Mouse (Mus musculus) adipocyte (in vitro differentiated cells): ENCODE measurements around the gene Slc5a10.

Experiments used
- DNase-seq: peaks from one replicate; pipeline ENCODE4 v3.0.0-alpha.2; 2016; ENCODE audit warnings: low spot score

Gene Slc5a10

DNA sequence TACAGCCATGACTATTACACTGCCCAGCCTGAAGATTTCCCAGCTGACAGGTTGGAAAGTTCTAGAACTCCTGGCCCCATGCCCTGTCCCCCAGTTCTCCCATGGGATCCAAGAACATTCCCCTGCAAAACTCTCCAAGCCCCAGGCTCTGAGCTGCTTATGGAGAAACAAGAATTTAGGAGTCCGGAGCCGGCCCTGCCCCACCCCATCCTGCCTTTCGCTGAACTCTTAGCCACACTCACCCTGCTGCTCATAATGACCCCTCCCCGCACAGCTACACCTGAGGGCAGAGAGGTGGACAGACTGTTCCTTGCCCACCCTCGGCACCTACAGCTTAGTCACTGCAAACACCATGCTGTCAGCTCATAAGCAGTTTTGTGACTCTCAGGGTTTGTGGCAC is 52.8 kb downstream of the Slc5a10 start:
- no peak for DNase-seq

DNA sequence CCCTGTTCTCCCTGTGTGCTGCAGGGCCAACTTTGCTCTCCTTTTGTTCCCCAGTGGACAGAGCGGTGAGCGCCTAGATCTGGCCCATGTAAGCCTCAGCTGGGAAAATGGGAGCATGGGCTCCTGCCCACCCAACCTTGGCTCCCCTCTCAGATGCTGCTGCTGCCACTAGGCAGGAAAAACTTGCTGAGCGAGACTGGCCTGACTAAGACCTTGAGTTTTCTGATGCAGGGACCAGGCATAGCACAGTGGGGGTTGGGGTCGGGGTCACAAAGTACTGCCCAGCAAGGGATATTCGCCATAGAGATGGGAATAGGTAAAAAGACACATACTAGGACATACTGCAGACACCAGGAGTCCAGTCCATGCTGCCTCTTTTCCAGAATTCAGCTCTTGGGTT is 53.4 kb downstream of the Slc5a10 start:
- no peak for DNase-seq

DNA sequence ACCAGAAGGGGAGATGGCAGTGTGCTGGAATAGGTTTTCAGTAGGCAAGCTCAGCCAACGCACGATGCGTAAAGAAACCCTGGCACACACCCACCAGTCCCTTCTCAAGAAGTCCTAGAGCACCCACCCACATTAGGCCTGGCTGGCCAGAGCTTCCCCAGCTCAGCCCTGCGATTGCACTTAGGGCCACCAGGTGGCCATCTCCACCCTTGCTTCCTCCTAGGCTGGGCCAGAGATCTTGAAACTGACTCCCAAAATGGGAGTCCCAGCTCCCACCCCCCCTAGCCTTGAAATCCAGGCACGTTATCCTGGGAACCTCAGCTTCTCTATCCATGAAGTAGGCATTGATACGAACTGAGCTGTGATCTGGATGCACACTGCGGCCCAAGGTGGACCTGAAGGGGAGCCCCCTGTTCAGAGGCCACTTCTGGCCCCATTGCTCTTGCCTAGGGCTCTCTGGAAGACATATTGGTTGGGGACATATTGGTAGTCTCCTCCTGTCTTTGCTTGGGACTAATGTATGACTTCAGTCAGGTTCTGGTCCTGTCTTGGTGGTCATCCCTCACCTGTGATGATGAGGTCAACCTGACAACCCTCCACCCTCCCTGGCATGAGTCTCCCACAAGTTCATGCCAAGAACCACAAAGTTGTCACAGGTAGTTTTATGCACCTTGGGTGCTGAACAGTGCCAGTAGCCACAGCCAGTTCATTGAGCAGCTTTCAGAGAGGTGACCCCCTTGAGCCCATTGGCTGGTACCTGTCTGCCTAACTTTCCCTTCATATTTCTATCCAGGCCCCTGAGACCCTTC is 54.4 kb downstream of the Slc5a10 start:
- DNase-seq, result peak; percentile 65

DNA sequence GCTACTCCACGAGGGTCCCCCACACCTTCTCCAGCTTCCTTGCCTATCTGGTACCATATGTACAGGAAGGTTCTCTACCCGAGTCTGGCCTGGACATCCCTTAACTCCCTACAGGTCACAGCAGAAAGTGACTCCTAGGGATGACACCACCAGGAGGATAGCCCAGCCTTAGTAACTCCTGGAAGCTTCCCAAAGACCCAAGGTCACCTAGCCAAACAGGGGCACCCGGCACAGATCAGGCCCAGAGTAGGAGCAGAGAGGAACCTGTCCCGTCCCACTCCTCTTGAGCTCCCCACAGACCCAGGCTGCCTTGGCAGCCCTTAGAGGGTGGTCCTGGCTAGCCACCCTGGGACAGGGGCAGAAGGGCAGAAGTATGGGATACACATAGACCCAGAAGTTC is 55.2 kb downstream of the Slc5a10 start:
- no peak for DNase-seq

DNA sequence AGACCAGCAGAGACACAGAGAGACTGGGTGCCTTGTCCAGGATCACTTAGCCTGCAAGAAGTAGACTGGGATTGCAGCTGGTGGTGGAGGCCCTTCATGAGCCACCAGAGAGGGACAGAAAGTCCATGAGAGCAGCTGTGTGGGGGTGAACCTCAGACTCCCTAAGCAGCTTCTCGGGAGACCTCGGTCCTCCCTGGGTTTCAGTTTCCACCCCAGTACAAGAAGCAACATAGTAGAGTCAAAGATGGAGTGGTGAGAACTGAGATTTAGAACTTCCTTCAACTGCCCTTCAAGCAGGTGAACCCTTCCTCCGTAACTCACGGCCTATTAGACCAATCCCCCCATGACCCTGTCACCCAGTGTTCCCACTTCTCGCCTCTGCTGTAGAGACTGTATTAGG is 58.4 kb downstream of the Slc5a10 start:
- DNase-seq, result no peak

DNA sequence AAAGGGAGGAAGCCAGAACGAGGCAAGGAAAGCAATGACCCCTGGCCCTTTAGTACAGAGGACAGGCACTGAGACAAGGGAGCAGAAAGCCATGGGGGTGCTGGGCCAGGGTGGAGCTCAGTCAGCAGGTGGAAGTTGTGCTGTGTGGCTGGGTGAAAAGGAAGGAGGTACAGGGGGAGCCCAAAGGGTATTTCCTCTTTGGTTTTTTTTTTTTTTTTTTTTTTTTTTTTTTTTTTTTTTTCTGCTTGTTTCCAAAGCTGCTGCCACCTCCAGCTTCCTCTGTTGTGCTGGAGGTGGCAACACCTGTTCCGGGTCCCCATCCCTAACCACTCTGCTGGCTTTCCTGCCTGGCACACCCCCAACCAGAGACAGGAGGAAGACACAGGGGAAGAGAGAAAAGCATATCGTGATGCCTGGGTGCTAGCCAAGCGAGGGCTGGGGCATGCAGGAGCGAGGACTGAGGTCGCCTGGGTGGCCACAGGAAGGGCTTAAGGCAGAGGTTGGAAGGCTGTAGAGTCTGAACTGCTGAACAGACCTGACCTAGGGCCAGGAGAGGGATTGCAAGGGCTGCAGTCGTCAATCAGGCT is 59.7 kb downstream of the Slc5a10 start:
- no peak for DNase-seq

DNA sequence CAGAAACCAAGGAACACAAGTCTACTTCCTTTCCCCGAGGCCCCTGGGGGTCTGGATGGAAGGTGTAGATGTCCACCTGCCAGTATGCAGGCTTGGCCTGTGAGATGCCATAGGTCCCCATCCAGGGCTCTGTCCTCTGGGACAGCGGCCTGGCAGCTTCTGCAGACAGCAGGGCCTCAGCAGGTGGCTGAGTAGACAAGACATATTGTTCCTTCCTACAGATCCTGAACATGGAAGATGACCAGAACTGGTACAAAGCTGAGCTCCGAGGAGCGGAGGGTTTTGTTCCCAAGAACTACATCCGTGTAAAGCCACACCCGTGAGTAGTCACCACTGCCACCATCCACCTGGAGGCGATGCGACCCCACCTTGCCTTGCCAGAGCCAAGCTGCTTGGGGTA is 60.6 kb downstream of the Slc5a10 start:
- no peak for DNase-seq

DNA sequence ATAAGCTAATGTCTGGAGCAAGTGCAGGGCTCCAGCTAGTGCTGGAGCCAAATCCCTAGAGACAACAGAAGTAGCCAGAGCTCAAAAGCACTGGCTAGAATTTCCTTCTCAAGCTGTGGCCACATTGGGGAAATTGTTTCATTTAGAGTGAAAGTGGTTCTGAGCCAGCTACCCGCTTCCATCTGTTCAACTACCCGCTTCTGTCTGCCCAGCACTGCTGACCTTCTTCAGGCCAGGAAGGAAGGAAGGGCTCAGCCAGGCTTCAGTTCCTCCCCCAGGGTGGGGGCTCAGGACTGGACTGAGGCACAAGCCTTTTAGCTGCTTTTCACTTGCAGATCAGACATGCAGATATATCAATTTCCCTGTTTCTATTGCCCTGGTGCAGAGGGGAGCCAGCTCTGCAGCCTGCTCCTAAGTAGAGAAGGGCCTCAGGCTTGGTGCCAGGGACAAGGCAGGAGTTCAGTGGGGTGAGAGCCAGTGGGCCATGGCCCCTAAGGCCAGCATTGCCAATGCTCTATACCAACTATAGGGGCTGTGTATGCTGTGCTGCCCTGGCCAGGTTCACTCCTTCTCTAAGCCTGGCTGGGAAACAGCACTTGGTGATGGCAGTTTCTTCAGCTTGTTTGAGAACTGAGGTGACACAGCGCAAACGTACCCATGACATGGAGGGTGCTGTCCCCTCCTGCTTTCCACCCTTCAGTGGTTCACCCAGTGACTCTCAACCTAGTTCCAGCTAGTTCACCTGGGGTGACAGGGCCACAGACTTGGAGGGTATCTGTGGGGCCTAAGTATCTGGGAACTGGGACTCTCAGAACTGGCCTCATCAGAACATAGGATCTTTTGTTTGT is 61.4 kb downstream of the Slc5a10 start:
- peak; percentile 64 for DNase-seq

DNA sequence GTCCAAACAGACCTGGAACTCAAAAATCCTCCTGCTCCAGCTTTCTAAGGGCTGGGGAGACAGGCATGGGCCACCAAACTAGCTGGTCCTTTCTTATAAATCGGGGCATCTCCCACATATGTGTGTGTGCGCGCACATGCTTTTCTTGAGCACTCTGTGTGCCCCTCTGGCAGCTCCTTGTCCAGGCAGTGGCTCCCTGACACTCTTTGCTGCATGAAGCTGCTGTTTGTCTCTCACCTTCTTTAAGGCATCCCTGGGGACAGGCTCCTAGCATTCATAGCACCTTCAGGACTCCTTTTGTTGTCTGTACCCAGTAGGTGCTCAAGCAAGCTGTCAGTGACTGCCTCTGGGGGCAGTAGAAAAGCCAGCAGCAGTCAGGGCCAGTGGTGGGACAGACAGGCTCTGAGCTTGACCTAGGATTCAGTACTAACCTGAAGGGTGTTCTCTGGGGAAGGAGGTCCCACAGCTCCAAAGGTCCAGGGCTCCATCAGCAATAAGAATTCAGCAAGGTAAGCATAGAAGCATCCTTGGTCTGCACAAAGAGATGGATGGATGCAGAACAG is 62.2 kb downstream of the Slc5a10 start:
- DNase-seq, result no peak

DNA sequence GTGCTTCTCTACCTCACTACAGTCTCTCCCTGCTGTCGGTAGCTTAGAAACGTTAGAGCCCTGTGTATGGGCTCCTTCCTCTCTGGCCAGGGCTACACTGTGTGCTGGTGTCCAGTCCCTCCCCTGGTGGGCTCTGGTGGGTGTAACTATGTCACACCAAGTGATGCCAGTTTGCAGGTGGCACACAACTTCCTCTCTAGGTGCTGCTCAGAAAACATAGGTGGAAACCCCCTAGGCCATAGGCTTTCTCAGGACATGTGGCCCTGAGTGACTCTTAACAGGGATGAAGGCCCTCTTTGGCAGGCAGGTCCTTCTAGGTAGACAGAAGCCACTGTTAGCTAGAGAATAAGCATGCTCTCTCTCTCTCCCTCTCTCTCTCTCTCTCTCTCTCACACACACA is 63.2 kb downstream of the Slc5a10 start:
- DNase-seq, result no peak

DNA sequence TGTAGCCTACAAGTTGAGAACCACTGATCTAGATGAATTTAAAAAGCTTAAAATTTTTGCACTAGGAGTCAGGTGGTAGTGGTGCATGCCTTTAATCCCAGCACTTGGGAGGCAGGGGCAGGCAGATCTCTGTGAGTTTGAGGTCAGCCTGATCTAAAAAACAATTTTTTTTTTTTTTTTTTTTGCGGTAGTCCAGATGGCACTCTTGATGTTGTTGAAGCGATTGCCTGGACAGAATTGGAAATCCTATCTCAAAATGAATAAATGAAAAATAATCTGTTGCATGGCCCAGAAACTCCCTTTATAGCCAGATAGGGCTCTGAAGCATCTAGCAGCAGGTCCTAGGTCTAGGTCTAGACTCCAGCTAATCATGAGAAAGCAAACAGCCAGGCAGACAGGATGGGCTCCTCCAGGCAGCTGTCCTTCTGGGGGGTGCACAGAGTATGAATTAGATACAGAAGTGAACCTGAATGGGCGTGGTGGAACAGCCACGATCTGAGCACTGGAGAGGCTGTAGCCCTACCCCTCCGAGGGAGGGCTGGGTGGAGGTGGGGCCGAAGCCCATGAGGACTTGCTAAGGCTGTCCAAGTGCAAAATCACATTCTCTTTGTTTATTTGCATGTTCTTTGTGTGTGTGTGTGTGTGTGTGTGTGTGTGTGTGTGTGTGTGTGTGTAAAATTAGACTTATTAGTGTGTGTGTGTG is 64.3 kb downstream of the Slc5a10 start:
- DNase-seq, result no peak

DNA sequence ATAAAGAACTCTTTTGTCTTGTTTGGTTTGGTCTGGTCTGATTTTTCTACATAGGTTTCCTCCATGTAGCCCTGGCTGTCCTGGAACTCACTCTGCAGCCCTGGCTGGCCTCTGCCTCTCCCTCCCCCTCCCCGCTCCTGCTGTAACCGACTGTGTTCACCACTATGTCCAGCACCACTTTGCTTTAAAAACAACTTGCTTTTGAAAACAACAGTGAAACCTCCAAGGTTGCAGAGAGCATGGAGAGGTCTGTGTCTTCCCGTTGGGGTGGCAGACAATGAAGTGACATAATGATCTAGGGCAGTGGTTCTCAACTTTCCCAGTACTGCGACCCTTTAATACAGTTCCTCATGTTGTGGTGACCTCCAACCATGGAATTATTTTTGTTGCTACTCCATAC is 65.0 kb downstream of the Slc5a10 start:
- no peak for DNase-seq

DNA sequence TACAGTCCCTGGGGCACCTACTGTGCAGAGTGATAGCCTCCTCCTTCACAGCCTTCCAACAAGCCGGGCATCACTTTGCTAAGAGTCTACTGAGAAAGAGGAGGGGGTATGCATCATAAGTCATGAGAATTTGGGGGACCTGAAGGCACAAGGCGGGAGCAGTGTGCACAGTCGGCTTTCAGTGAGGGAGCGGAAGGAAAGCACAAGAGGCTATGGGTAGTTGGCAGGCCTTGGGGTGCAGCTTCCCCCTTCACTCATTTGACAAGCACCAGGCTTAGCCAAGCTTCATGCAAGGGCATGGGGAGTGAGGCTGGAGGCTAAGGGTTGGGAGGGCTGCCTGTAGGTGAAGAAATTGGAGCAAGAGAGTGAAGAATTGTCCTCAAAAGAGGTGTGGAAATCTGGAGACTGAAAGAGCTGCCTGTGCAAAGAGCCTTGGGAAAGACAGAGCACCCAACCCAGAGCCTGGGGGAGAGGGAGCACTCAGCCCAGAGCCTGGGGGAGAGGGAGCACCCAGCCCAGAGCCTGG is 65.8 kb downstream of the Slc5a10 start:
- no peak for DNase-seq

DNA sequence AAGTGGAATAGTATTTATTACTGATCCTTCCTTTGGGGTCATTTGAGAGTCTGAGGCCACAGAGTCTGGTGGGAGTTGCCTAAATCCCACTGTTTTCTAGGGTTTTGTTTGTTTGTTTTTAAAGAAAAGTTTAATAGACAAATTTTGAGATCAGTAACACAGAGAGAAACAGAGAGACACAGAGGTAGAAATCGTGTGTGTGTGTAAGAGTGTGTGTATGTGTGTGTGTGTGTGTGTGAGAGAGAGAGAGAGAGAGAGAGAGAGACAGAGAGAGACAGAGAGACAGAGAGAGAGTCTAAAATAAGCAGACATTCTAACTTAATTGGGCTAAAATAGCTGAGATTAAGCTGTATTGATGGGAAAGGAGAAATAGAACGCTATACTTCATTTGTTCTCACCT is 67.1 kb downstream of the Slc5a10 start:
- no peak for DNase-seq

DNA sequence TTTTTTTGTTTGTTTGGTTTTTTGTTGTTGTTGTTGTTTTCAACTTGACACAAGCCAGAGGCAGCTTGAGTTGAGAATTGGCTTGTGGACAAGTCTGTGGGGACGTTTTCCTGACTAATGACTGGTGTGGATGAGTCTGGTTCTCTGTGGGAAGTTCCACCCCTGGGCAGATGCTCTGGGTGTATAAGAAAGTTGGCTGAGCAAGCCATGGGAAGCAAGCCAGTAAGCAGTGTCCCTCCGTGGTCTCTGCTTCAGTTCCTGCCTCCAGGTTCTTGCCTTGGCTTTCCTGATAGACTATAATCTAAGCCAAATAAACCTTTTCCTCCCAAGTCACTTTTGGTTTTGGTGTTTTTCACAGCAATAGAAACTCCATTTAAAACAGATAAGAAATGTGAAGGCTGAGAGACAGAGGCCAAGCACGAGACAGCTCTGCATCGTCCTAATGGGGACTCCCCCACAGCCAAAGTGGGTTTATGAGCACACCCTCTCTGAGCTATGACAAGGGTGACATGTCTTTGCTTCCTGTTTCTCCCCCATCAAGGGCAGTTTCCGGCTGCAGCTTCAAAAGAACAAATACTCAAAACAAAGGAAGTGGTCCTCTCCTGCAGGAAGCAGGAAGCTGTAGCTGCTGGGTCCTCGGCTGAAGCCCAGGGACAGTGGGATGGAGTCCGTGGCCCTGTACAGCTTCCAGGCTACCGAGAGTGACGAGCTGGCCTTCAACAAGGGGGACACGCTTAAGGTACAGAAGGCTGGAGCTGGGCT is 67.8 kb downstream of the Slc5a10 start, which contains the start of gene Grap:
Gene Grap (plus strand): TSS at position 580 of the 762 bp plus-strand sequence.
- DNase-seq, result no peak

DNA sequence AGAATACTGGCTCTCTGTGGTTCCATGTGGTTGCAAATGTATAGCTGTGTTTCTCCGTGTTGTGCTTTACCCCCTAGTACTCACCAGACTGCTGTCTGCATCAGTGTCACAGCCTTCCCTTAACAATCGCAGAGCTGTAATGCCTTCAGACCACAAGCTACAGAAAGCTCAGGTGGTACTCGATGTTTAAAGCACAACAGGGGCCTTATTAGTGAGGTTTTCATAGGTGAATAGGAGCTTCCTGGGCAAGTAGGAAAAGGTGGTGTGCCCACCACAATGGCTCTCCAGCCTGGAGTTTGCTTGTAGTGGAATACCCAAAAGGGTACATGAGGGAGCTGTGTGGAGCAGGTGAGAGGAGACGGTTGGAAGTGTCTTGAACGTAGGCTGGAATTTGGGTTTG is 68.4 kb downstream of the Slc5a10 start:
- no peak for DNase-seq

DNA sequence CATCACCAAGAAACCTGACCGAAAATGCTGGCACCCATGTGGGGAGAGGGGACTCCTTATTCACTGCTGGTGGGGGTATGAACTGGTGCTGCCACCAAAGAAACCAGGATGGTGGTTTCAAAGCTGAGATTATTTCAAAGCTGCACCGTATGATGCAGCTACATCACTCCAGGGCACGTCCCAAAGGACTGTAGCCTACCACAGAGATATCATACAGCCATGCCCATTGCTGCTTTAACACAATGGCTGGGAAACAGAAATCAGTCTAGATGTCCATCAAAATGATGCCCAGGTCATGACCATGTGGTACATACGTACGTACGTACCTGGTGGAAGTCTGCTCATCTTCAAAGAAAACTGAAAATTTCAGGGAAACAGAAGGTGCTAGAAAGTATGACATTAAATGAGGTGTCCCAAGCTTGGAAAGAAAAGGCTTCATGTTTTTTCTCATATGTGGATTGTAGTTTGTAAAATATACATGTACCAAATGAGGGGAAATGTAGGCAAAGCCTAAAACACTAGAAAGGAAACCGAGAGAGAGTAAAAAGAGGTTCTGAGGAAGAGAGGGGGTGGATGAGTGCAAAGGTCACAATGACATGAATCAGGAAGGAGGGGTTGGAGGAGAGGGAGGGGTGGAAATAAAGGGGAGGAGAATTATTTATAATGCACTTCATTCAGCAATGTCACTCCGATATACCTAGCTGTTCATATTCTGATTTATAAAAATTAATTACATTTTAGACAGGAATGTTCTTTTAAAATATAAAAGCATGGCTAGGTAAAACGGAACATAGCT is 70.0 kb downstream of the Slc5a10 start:
- DNase-seq, result no peak

DNA sequence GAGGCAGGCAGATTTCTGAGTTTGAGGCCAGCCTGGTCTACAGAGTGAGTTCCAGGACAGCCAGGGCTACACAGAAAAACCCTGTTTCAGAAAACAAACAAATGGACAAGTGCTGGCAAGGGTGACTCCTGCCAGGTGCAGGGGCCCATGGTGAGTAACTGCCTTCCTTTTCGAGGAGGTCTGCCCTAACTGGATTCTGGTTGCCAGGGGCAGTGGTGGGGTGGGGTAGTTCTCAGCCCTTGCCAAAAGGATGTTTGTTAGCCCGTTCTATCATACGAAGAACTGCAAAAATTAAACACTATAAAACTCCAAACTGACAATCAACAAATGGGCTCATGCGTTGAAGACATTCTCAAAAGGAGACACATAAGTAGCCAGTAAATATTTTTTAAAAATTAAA is 71.0 kb downstream of the Slc5a10 start:
- DNase-seq, result no peak

DNA sequence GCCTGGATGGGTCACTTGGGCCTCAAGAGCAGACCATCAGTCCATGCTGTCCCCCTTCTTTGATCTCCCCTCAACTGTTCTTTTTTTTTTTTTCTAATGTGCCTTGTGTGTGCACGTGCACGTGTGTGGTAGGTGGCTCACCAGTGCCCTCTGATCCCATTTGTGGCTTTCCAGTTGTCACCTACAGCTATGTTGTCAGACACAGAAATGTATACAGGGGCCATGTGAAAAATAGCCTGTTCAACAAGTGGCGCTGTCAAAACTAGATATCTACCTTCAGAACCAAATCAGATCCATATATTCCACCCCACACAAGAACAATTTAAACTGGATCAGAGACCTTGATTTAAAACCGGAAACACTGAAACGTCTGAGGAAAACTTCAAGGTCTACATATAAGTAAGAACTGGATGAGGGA is 71.5 kb downstream of the Slc5a10 start:
- DNase-seq, result no peak

DNA sequence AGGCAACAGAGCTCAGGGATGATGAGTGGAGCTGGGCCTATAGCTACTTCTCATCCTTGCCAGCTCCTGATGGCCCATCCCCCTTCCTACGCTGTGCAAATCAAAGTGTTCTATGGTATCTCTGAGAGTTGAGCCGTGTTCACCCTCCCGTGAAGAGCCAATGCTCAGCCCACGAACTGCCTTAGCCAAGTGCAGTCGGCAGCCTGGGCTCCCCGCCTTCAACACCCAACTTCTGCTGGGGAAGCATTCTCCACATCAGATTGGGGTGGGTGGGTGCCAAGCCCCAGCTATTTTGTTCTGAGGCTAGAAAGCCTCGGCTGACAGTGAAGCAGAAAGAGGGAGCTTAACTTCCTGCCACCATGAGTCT is 71.9 kb downstream of the Slc5a10 start:
- no peak for DNase-seq
